Mouse (Mus musculus) kidney, postnatal 0 days (tissue): ENCODE measurements at regions not wholly inside any gene's neighbourhood (a gene's known extent, or its start where the extent isn't known, plus 50 kb on each side); places are given as distances from the start of the nearest gene placed in this dataset.

Experiments
- ATAC-seq: fragments of 200-750 bp; cut with Nextera tagmentation; replicated peaks from 2 replicates; pipeline ENCODE4 v1.8.0; 2017; ENCODE audit warnings: low read depth, moderate number of reproducible peaks, moderate TSS enrichment, moderate library complexity; ENCODE audit not compliant: low FRiP score
- DNase-seq: peaks from one replicate; pipeline ENCODE4 v3.0.0-alpha.2; 2016; ENCODE audit warnings: low spot score
- H3K27ac ChIP-seq: fragments of 300-500 bp; sonication (generic); 2 replicates; pipeline ENCODE4 v1.5.1; 2014; ENCODE audit warnings: mild to moderate bottlenecking
- H3K27me3 ChIP-seq: fragments of 300-500 bp; sonication (generic); 2 replicates; pipeline ENCODE4 v1.6.1; 2014; ENCODE audit warnings: low read length, mixed read lengths; ENCODE audit not compliant: insufficient read depth
- H3K36me3 ChIP-seq: fragments of 300-500 bp; sonication (generic); 2 replicates; pipeline ENCODE4 v1.6.1; 2014; ENCODE audit warnings: low read length, mixed read lengths; ENCODE audit not compliant: insufficient read depth
- H3K4me1 ChIP-seq: fragments of 300-500 bp; sonication (generic); replicated peaks from 2 replicates; pipeline ENCODE4 v1.6.1; 2014; ENCODE audit warnings: antibody characterized with exemption, low read length, mixed read lengths; ENCODE audit not compliant: insufficient read depth
- H3K4me2 ChIP-seq: fragments of 300-500 bp; sonication (generic); 2 replicates; pipeline ENCODE4 v1.6.1; 2014; ENCODE audit warnings: mild to moderate bottlenecking, low read length, moderate library complexity, mixed read lengths
- H3K4me3 ChIP-seq: fragments of 300-500 bp; sonication (generic); replicated peaks from 2 replicates; pipeline ENCODE4 v1.5.1; 2014; ENCODE audit warnings: low read depth, low read length
- H3K9ac ChIP-seq: fragments of 300-500 bp; sonication (generic); 2 replicates; pipeline ENCODE4 v1.6.1; 2014; ENCODE audit warnings: low read depth, low read length
- H3K9me3 ChIP-seq: fragments of 300-500 bp; sonication (generic); replicated peaks from 2 replicates; pipeline ENCODE4 v1.6.1; 2016; ENCODE audit warnings: low read length, inconsistent platforms, mixed read lengths
- CTCF ChIP-seq: IDR thresholded peaks from 2 replicates; pipeline ENCODE4 v1.5.1; 2016; ENCODE audit warnings: antibody characterized with exemption, low read depth, mild to moderate bottlenecking, moderate library complexity
- WGBS: fragments of 180-500 bp; shearing (Covaris S2); extraction: QIAGEN DNeasy Blood & Tissue Kit; methylation state at CpG from one replicate; pipeline ENCODE4 v1.1.7; 2014; 5-methylcytosine and 5-hydroxymethylcytosine counted together

- no peaks in the 10 kb centered on the region for H3K36me3 ChIP-seq
- no peaks in the 10 kb centered on the region for H3K9me3 ChIP-seq
- H3K4me3 ChIP-seq = no peak overlapping the region
- H3K4me1 ChIP-seq = 0 out of 2 replicates have a peak, but pooled peaks cover 4% of the 10 kb centered on the region
- DNase-seq (no peak), ATAC-seq (no peak; the same call in 1 of the 2 replicates)
- no peak overlapping the region for H3K9ac ChIP-seq
- no peaks in the 10 kb centered on the region for H3K27me3 ChIP-seq
- WGBS = 38% methylated on average over 13 of the region's 13 CpGs
- no peak overlapping the region for H3K27ac ChIP-seq
- TF ChIP-seq CTCF = no peak
- no peak overlapping the region for H3K4me2 ChIP-seq
These were observed 191.2 kb downstream of the Sox11 start for GRCm38 (mm10) chr12:27150871-27151853.

- no peaks in the 10 kb centered on the region for H3K27me3 ChIP-seq
- DNase-seq (peak; percentile 46), ATAC-seq (no peak)
- H3K9ac ChIP-seq = no peak overlapping the region
- H3K36me3 ChIP-seq = no peaks in the 10 kb centered on the region
- no peak overlapping the region for H3K4me3 ChIP-seq
- no peak for TF ChIP-seq CTCF
- 42% methylated on average over 8 of the region's 8 CpGs for WGBS
- H3K4me1 ChIP-seq = 0 out of 2 replicates have a peak, but pooled peaks cover 9% of the 10 kb centered on the region
- H3K4me2 ChIP-seq = no peak overlapping the region
- H3K27ac ChIP-seq = no peak overlapping the region
- H3K9me3 ChIP-seq = no peaks in the 10 kb centered on the region
These were observed 199.1 kb downstream of the Sox11 start for GRCm38 (mm10) chr12:27143310-27143709.

DNA sequence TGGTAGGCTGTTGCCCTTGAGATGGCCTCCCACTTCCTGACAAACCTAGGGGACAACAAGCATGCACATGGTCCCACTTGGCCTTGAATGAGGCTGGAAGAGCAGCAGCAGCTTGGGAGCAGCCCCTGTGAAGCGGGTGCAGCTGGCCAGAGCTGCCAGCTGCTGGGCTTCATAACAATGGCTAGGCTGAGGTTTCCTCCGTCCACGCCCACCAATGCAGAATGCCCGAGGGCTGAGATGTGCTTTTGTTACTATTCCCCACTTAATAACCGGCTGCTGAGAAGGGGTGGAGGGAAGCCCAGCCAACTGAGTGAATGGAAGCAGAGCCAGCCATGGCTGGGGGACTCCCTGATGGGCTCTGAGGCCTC is 202.1 kb downstream of the Sox11 start:
- DNase-seq = peak; percentile 32
- no peak overlapping the region for H3K27ac ChIP-seq
- 20% methylated on average over 5 of the region's 5 CpGs for WGBS

GRCm38 (mm10) chr12:27139683-27140334 is 202.6 kb downstream of the Sox11 start:
- no peak overlapping the region for H3K27ac ChIP-seq
- no peak for TF ChIP-seq CTCF
- DNase-seq = peak; percentile 49

More for the DNA sequence above, 202.1 kb downstream of the Sox11 start:
- no peaks in the 10 kb centered on the region for H3K9me3 ChIP-seq
- H3K4me2 ChIP-seq = no peak overlapping the region
- no peaks in the 10 kb centered on the region for H3K27me3 ChIP-seq
- H3K4me3 ChIP-seq = no peak overlapping the region
- 0 out of 2 replicates have a peak, but pooled peaks cover 9% of the 10 kb centered on the region for H3K4me1 ChIP-seq
- ATAC-seq = no peak
- TF ChIP-seq CTCF = no peak
- no peak overlapping the region for H3K9ac ChIP-seq
- H3K36me3 ChIP-seq = no peaks in the 10 kb centered on the region

DNA sequence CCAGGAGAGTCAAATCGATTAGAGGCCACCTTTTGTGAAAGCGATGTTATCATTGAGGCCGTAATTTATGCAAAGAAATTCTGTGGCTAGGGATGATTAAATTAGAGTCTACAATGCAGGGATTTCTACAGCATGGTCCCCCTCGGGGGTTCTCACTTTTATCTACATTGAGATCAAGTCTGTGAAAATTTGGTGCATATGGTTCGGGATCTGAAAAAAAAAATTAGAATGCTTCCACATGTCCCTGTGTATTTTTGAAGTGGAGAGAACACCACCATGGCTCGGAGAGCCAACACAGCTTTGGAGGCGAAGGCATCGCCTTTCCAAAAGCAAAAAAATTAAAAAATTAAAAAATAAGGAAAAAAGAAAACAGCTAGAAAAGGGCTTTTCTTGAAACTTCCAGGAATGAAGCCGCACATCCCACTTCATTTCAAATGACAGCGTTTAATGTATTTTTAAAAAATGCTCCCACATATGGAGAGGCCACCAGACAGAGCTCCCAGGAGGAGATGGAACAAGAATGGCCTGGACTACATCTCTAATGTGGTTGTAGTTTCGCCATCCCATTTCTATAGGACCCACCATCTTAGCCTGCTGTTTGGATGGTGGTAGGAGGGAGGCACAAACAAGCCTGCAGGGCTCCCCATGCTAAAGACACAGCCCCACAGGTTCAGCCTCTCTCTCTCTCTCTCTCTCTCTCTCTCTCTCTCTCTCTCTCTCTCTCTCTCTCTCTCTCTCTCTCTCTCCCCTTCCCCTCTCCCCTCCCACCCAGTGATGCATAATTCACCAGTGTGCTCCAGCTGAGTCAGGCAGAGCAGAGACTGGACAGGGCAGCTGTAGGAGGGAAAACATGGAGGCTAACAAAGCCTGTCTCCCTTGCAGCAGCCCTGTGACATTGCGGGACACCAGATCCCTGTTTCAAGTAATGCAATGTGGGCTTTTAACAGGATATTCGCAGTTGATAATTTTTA is 203.4 kb downstream of the Sox11 start:
- TF ChIP-seq CTCF = no peak
- Histone ChIP-seq H3K27me3 (no peaks in the 10 kb centered on the region), H3K4me3 (no peak overlapping the region), H3K4me1 (0 out of 2 replicates have a peak, but pooled peaks cover 9% of the 10 kb centered on the region), H3K9me3 (no peaks in the 10 kb centered on the region), H3K4me2 (no peak overlapping the region), H3K36me3 (no peaks in the 10 kb centered on the region), H3K9ac (no peak overlapping the region), H3K27ac (no peak overlapping the region)
- 77% methylated on average over 13 of the region's 13 CpGs for WGBS
- ATAC-seq = no peak
- DNase-seq = no peak

More at GRCm38 (mm10) chr12:27139683-27140334, 202.6 kb downstream of the Sox11 start:
- no peak overlapping the region for H3K9ac ChIP-seq
- no peak overlapping the region for H3K4me2 ChIP-seq
- H3K4me3 ChIP-seq = no peak overlapping the region
- no peaks in the 10 kb centered on the region for H3K9me3 ChIP-seq
- H3K36me3 ChIP-seq = no peaks in the 10 kb centered on the region
- H3K4me1 ChIP-seq = 0 out of 2 replicates have a peak, but pooled peaks cover 9% of the 10 kb centered on the region
- WGBS = 35% methylated on average over 12 of the region's 13 CpGs
- no peak; the same call in 1 of the 2 replicates for ATAC-seq
- H3K27me3 ChIP-seq = no peaks in the 10 kb centered on the region
